Mouse (Mus musculus) adrenal gland, postnatal 0 days (tissue): Measurements from ENCODE around the gene Efcab12. TPM values are rescaled to one million over a fixed set of nuclear protein-coding genes. Genes with fewer than 3 reads are reported as not detected.

Experiments
- microRNA-seq: library from miRNA; unstranded; fragments of <30 nt; microRNA quantifications from one replicate; pipeline ENCODE4, GENCODE M21; 2016; ENCODE audit warnings: borderline replicate concordance; ENCODE audit not compliant: insufficient number of aligned reads
- polyA plus RNA-seq: library from polyadenylated mRNA; unstranded; fragments of >200 nt; fragmentation: Nextera tagmentation; extraction: Ambion mirVana; gene quantifications from 2 replicates; pipeline ENCODE4 v1.2.1, GENCODE M21; 2015

Gene Efcab12
- 0.62 and 0.66 TPM in 2 replicates for polyA plus RNA-seq

DNA sequence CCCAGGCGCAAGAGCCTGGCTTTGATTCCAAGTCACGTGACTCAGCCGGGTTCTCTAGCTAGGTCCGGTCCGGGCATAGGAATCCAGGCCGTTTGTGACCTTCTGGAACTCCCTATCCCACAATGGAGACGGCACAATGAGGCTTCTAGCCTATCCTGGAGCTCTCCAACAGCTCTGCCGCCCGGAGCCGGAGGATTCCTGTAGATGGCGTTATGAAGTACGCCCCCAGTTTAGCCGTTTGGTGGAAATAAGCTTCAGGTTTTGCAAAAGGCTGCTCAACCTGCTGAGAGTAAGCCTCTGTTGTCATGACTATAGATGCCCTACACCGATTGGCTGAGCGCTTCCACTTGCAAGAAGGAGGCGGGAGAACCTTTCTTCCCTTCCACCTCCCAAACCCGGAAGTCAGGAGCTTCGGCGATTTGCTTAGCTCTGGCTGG, at the start of gene Efcab12:
TSS of gene Efcab12 (minus strand) at position 252 of the 437 bp plus-strand sequence.

DNA sequence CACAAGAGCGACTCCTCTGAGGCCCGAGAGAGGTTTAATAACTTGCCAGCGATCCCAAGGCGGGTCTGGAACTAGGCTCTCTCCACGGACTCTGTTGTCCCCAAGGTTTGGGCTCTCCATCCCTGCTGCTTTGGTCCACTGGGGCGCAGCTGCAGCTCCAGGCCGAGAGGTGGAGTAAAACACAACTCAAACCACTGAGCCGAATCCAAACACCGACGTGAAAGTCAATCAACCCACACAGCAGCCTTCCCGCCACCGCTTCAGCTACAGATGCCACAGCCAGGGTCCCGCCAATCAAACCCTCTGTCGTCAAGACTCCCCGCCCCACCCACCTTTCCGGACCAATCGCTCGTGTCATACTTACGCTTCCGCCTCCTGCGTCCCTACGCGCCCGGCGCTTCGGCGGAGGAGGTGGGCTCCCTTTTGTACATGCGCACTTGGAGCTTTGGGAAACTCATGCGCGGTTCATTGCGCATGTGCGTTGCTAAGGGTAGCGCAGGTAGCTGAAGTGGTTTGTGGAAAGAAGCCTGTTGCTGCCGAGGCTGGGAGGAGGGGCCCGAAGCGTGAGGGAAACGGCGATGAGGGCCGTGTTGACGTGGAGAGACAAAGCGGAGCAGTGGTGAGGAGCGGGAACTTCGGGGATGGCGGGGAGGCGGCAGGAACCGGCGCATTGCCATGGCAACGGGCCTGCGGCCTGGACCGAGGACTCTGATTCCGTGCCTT, 15.0 kb upstream of the Efcab12 start, which contains the start of the genes Mbd4 and Ift122:
TSS of gene Mbd4 (minus strand) at position 281 of the 723 bp plus-strand sequence.
TSS of gene Ift122 (plus strand) at position 380 of the 723 bp plus-strand sequence.

DNA sequence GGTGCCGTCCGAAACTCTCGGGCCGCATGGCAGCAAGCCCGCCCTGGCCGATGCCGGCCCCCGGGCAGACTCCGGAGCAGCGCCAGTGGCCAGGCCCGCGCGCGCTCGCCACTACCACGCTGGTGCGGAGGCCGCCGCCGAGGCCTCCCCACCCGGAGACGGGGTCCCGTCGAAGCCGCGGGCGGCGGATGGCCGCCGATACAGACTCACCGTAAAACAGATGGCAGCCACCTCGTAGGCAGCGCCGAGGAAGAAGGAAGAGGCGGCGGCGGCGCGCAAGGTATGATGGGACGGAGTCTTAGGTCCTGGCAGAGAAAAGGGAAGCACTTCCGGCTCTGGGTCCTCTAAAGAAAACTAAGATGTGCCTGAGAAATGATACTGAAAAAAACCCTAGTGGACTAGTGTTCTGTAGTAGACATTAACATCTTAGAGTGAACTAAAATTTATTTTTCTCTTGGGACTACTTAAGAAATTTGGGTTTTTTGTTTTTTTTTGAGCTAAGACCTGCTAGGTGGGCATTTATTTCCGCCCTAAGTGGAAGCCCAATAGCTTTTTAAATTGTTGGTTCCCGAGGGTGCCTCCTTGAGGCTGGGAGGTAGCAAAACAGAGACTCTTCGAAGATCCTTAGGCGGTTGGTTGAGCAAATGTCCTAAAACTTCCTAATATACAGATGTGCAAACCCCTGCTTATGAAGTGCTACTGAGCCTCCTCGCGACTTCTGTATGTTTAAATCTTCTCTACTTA, 29.6 kb downstream of the Efcab12 start, which contains the start of gene Rpl32:
TSS of gene Rpl32 (minus strand) at position 260 of the 744 bp plus-strand sequence.

DNA sequence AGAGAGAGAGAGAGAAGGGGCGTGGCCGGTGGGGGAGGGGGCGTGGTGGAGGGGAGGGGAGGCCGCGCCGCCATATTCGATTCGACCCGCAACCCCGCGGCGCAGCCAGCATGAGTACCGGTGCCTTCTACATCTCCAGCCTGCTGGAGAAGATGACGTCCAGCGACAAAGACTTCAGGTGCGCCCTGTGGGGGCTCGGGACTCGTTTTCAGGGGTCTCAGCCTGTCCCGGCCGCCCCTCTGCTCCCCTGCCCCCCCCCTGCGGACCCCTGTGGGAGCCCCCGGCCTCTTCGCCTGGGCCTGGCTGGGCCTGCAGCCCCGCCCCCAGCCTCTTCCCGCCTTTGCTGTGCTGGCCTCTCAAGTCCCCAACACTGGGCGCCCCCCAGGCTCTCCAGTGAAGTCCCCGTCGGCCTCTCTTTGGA, 63.7 kb downstream of the Efcab12 start, which contains the start of gene Cand2:
TSS of gene Cand2 (plus strand) at position 38 of the 421 bp plus-strand sequence.

DNA sequence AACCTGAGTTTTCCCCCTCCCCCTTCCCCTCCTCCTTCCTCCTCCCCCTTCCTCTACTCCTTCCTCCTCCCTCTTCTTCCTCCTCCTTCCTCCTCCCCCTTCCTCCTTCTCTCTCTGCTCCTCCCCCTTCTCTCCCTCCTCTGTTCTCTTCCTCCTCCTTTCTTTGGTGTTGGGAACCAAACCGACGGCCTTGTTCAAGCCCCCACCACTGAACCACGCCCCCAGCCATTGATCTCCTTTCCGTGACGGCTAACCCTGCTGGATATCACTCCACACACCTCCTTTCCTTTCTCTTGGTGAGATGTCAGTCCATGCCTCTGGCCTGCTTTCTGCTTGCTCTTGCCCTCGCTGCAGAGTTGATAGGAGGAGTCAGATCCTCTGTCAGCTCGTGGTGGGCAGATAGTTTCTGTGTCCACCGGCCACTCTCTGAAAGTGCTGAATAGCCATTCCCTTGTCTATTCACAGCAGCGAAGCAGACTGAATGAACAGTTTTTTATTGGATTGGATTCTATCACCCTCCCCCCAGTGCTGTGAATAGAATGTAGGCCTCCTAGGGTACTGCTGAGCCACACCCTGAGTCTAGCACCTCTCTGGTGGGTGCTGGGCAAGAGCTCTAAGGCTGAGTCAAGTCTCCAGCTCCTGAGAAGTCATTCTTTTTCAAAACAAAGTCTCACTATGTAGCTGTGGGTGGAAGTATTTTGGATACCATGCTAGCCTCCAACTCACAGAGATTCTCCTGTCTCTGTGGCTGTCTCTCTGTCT, 76.0 kb downstream of the Efcab12 start, which contains the start of gene Tmem40:
TSS of gene Tmem40 (minus strand) at position 416 of the 762 bp plus-strand sequence.

Small RNAs within 50 kb of the gene (microRNA-seq; reads per million reads assigned to microRNA genes)
- not detected for gene Mir7660

Other genes with a start within 250 kb of the Efcab12 start
- gene Mkrn2os, start 245.8 kb downstream of the Efcab12 start, polyA plus RNA-seq, result 0.44 and 0.47 TPM in 2 replicates
- gene Mkrn2, start 236.5 kb downstream of the Efcab12 start, polyA plus RNA-seq, result 20.8 and 30.6 TPM in 2 replicates
- gene Raf1, start 161.8 kb downstream of the Efcab12 start, polyA plus RNA-seq, result 49.9 and 52.8 TPM in 2 replicates
- 3.0 and 3.3 TPM in 2 replicates for gene Tmem40, start 76.0 kb downstream of the Efcab12 start, polyA plus RNA-seq
- gene Cand2, start 63.9 kb downstream of the Efcab12 start, polyA plus RNA-seq, result 8.5 and 10.0 TPM in 2 replicates
- gene Rpl32, start 29.7 kb downstream of the Efcab12 start, polyA plus RNA-seq, result 2,518 and 3,190 TPM in 2 replicates
- gene Mbd4, start 15.0 kb upstream of the Efcab12 start, polyA plus RNA-seq, result 7.5 and 8.0 TPM in 2 replicates
- 12.5 and 15.2 TPM in 2 replicates for gene Ift122, start 15.1 kb upstream of the Efcab12 start, polyA plus RNA-seq
- 0.30 and 0.92 TPM in 2 replicates for gene Rho, start 93.3 kb upstream of the Efcab12 start, polyA plus RNA-seq
- gene H1foo, start 106.5 kb upstream of the Efcab12 start, polyA plus RNA-seq, result not detected in 2 replicates
- gene Plxnd1, start 156.6 kb upstream of the Efcab12 start, polyA plus RNA-seq, result 17.0 and 29.6 TPM in 2 replicates